Mouse (Mus musculus) bone marrow, adult 2 months (tissue): ENCODE measurements around the gene Odf3b. TPM values are rescaled to one million over a fixed set of nuclear protein-coding genes. Genes with fewer than 3 reads are reported as not detected.

Source experiments
- H3K27ac ChIP-seq: fragments of 200-500 bp; 2 replicates; pipeline ENCODE4 v1.5.1; 2012; ENCODE audit warnings: low read depth, mild to moderate bottlenecking, control low read depth, inconsistent platforms, low read length; ENCODE audit not compliant: control insufficient read depth, poor library complexity, insufficient read depth
- H3K4me1 ChIP-seq: fragments of 200-500 bp; 2 replicates; pipeline ENCODE4 v1.6.1; 2011; ENCODE audit warnings: low read length; ENCODE audit not compliant: control insufficient read depth, insufficient read depth
- H3K4me3 ChIP-seq: fragments of 200-500 bp; replicated peaks from 2 replicates; pipeline ENCODE3; 2011; ENCODE audit warnings: mild to moderate bottlenecking, low read depth, low read length, control low read depth; ENCODE audit not compliant: control insufficient read depth
- CTCF ChIP-seq: fragments of 200-500 bp; IDR thresholded peaks from 2 replicates; pipeline ENCODE4 v1.5.1; 2011; ENCODE audit warnings: low read length, control low read depth; ENCODE audit not compliant: control insufficient read depth, insufficient read depth
- POLR2A ChIP-seq: fragments of 200-500 bp; IDR thresholded peaks from 2 replicates; pipeline ENCODE4 v1.6.1; 2011; ENCODE audit warnings: low read depth, mild to moderate bottlenecking, control low read depth, low read length, borderline replicate concordance; ENCODE audit not compliant: control insufficient read depth
- WGBS: fragments of 180-500 bp; shearing (Covaris S2); methylation state at CpG from one replicate; pipeline ENCODE4 v1.1.7; 2018; 5-methylcytosine and 5-hydroxymethylcytosine counted together
- polyA plus RNA-seq: library from polyadenylated mRNA; stranded (reverse); fragments of >200 nt; gene quantifications from 2 replicates; pipeline ENCODE4 v1.2.4, GENCODE M21; 2011; ENCODE audit warnings: low replicate concordance; ENCODE audit not compliant: missing spikeins, insufficient read depth, insufficient read length

The Odf3b gene
- polyA plus RNA-seq, 1 experiment, result 1.7 TPM

DNA sequence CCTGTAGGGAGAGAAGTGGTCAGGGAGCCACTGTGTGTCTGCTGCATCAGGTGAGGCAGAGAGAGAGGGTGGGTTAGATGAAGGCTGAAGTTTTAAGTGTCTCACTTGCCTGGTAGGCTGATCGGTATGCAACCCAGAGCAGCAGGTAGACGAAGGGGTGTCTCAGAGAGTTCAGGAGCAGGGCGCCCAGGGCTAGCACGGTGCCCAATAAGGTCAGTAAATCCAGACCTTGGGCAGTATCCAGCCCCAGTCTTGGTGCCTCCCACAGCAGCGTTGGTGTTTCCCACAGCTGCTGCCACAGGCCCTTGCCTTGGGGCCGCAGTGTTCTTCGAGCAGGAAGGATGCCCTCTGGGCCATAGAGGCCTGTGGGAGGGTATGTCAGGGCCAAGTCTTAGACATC is 24.6 kb downstream of the Odf3b start:
- H3K27ac ChIP-seq, result no peak overlapping the region

DNA sequence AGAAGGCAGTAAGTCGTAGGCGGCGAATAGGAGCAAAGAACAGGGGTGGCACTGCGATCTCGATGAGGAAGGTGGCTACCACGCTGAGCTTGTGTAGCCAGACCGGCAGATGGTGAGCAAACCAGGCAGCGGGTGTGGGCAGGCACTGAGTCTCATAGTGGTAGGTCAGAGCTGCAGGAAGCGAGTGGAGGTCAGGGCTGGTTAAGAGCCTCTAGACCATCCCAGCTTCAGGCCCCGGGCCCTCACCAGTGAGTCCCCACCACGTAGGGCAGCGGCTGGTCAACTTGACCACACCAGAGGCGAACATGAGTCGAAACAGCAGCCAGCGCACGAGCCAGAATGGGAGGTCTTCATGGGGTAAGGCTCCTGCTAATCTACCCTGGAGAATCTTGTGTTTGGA is 25.2 kb downstream of the Odf3b start:
- TF ChIP-seq CTCF, result no peak
- TF ChIP-seq POLR2A, result no peak
- Histone ChIP-seq H3K4me1 (no peaks in the 10 kb centered on the region), H3K4me3 (no peak overlapping the region), H3K27ac (no peak overlapping the region)
- WGBS, result 93% methylated on average over 16 of the region's 16 CpGs

More for the DNA sequence above, 24.6 kb downstream of the Odf3b start:
- 72% methylated on average over 7 of the region's 7 CpGs for WGBS
- H3K4me3 ChIP-seq, result peak overlapping the region; percentile 85
- TF ChIP-seq CTCF (no peak), POLR2A (no peak)
- H3K4me1 ChIP-seq, result no peaks in the 10 kb centered on the region

DNA sequence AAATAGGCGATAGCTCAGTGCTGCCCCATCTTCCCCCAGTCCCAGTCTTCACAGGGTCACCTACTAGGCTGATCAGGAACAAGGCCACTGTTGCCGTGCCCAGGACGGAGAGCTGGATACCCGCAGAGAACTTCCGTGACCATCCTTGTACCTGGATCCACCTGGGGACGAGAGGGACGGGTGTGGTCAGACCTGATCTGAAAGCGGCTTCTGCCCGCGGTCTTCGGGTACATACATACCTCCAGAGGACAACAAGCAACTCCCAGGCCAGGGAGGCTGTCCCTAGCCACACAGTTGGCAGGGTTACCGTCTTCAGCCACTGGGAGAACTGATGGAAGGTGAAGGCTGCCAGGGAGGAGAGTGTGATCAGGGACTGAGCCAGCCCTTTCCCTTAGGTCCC is 26.3 kb downstream of the Odf3b start:
- 96% methylated on average over 12 of the region's 12 CpGs for WGBS
- H3K27ac ChIP-seq, result no peak overlapping the region
- no peaks in the 10 kb centered on the region for H3K4me1 ChIP-seq
- H3K4me3 ChIP-seq, result no peak overlapping the region
- TF ChIP-seq CTCF (no peak), POLR2A (no peak)

DNA sequence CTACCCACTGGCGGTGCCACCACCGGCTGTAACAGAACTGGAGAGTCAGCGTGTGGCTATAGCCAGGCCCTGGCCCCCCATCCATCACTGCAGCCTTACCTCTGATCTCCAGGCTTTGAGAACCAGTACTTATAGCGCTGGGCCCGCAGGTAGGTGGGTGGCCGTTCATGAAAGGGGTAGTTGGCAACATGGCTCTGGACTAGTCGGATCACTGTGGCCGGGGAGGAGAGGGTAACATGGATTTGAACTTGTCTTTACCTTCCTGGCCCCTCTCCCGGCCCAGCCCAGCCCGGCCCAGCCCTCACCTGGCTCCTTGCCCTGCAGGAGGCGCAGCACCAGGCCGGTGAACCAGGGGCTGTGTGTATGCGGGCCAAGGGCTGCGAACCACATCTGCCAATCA is 27.0 kb downstream of the Odf3b start:
- no peak for TF ChIP-seq POLR2A
- TF ChIP-seq CTCF, result no peak
- H3K27ac ChIP-seq, result no peak overlapping the region
- H3K4me1 ChIP-seq, result no peaks in the 10 kb centered on the region
- WGBS, result 92% methylated on average over 14 of the region's 14 CpGs
- no peak overlapping the region for H3K4me3 ChIP-seq

DNA sequence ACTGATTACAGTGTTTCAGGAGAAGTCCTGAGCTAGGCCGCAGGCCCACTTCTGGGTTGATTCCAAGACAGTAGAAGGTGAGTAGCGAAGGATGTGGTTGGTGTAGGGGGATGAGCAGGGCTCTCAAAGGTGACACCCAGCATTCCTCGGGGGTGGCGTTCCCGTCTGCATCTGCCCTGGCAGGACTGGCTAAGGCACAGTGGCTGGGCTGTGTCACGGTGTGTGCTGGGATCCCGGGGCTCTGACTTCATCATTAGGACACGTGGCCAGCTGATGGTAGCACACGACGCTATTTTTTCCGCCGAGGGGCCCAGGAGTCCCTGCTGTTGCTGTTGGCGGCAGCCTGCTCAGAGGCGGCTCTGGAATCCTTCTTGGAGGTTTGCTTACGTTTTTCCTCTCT is 27.8 kb downstream of the Odf3b start:
- no peak for TF ChIP-seq CTCF

GRCm38 (mm10) chr15:89350447-89350846 is 28.6 kb downstream of the Odf3b start:
- whole genome bisulfite sequencing, result 92% methylated on average over 5 of the region's 5 CpGs
- no peak overlapping the region for H3K27ac ChIP-seq
- H3K4me1 ChIP-seq, result no peaks in the 10 kb centered on the region
- TF ChIP-seq POLR2A (no peak), CTCF (no peak)
- no peak overlapping the region for H3K4me3 ChIP-seq

More for the DNA sequence above, 27.8 kb downstream of the Odf3b start:
- no peak overlapping the region; the same call in 1 of the 2 replicates for H3K27ac ChIP-seq
- H3K4me1 ChIP-seq, result no peaks in the 10 kb centered on the region
- H3K4me3 ChIP-seq, result no peak overlapping the region
- WGBS, result 88% methylated on average over 15 of the region's 15 CpGs

GRCm38 (mm10) chr15:89343325-89343724 is 35.8 kb downstream of the Odf3b start:
- H3K4me1 ChIP-seq, result peaks cover 4% of the 10 kb centered on the region
- no peak overlapping the region for H3K27ac ChIP-seq
- no peak overlapping the region for H3K4me3 ChIP-seq
- 63% methylated on average over 3 of the region's 3 CpGs for WGBS
- no peak for TF ChIP-seq POLR2A
- TF ChIP-seq CTCF, result no peak

DNA sequence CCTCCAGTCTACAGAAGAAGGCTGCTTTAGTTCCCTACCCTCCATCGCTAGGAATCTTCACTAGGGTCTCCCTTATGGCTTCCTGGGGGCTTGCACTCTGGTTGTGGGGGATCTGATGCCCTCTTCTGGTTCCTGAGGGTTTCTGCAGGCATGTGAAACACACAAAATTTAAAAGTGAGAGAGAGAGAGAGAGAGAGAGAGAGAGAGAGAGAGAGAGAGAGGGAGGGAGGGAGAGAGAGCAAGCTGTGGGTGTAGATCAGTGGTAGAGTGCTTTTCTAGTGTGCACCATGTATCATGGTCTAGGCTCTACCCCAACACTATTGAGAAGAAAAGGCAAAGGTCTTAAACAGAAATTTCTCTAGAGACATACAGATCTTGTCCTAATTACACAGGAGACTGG is 37.4 kb downstream of the Odf3b start:
- 69% methylated on average over 1 of the region's 1 CpGs for WGBS
- no peak overlapping the region for H3K4me3 ChIP-seq
- H3K27ac ChIP-seq, result no peak overlapping the region
- TF ChIP-seq CTCF, result no peak
- no peak for TF ChIP-seq POLR2A
- H3K4me1 ChIP-seq, result peaks cover 4% of the 10 kb centered on the region

GRCm38 (mm10) chr15:89340136-89340535 is 38.9 kb downstream of the Odf3b start:
- H3K4me3 ChIP-seq, result no peak overlapping the region
- TF ChIP-seq CTCF (no peak), POLR2A (no peak)
- peaks cover 4% of the 10 kb centered on the region for H3K4me1 ChIP-seq
- peak overlapping the region; percentile 38; the same call in 1 of the 2 replicates for H3K27ac ChIP-seq
- WGBS, result 4% methylated on average over 3 of the region's 3 CpGs
